Mouse (Mus musculus) liver, adult (tissue): Measurements from ENCODE around the gene Arhgap21.
A peak's percentile ranks its signal among the peaks of the same experiment; 100 is the strongest.

ENCODE experiments used
- GATA4 ChIP-seq: IDR thresholded peaks from 2 replicates; pipeline ENCODE4 v1.6.1; 2014; ENCODE audit warnings: mild to moderate bottlenecking, low read length; ENCODE audit not compliant: insufficient replicate concordance

The Arhgap21 gene

DNA sequence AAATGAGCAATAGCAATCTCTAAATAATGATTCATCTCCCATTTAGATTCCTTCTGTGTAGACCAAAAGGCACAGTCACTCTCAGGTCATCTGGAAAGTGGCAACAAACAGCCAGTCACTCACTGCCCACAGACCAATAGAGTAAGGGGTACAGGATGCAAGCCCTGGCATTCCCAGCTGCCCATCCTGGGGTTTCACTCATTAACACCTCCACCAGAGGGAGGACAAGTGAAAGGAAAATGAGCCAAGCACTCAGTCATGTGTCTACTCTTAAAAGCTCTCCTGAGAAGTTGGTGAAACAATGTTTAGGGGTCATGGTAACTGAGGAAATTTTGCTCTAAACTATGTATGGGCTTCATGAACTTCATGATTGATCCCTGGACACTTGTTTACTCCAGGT, 2.9 kb upstream of the Arhgap21 start:
- TF ChIP-seq GATA4: no peak

DNA sequence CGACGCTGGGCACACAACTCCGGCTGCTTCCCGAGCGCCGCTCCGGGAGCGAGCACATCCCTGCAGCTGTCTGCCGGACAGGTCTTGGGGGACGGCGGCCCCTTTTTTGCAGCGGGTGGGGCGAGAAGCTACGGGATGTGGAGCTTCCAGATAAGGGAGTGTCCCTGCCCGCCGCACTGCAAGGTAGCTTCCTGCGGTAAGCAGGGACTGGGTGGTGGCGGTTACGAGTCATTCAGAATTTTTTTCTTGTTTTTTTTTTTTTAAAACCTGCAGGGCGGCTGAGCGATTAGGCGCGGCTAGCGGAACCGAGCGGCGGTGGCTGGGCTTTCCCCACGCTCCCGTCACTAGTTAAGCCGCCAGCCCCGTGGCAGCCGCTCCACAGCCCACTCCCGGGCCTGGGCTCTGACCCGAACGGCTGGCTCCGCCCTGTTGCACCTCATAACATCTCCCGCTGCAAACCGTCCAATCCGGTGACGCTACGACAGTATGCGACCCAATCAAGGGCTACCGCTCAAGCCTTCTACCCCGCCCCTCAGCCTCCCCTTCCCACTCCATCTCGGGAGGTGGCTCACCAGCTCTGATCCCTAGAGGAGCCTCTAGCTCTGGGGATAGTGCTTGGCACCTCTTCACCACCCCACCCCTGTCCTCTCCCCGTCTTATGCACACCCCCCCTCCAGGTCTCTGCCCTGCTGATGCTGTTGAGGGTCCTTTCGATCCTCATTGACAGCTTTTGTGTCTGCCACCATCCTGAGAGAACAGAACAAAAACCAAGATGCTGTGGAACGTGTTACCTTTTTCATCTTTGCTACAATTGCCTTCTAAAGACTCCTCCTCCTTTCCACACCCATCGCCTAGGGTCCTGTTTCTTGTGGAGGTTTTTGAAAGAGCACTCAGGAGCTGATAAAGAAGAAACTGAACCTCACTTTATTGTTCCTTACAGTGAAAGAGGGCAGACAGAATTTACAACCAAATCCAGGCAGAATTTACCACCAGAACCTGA, 820 bp upstream of the Arhgap21 start:
- peak; percentile 9; the same call in 1 of the 2 replicates for TF ChIP-seq GATA4

DNA sequence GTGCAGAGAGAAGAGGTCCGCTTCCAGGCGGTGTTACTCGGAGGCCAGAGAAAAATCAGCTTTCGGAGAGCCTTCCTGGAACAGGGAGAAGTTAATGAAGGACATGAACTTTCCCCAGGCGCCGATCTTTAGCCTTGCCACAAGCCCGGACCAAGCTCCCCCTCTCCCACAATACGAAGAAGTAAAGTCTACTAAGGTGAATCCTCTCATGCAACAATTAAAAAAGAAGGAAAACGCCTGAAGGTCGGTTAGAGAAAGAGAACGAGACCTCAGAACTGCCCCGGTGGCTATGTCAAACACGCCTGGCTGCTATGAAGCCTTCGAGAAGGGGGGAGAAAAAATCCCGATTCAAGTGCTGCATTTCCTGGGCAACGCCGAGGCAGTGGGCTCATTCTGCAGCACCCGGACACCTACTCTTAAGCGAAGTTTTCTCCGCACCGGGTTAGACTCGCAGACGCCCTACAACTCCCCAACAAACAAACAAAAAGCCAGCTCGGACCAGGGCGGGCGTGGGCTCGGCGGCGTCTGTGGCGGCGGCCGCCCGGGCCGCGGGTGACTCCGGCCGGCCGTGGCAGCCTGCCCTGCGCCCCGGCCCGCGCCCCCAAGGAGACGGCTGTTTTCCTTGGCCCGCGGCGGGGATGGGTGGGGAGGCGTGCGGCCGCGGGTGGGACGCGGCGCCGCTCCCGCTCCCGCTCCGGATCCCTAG, 882 bp downstream of the Arhgap21 start:
- no peak for TF ChIP-seq GATA4

GRCm38 (mm10) chr2:20967101-20967645, 1.5 kb downstream of the Arhgap21 start:
- no peak for TF ChIP-seq GATA4

DNA sequence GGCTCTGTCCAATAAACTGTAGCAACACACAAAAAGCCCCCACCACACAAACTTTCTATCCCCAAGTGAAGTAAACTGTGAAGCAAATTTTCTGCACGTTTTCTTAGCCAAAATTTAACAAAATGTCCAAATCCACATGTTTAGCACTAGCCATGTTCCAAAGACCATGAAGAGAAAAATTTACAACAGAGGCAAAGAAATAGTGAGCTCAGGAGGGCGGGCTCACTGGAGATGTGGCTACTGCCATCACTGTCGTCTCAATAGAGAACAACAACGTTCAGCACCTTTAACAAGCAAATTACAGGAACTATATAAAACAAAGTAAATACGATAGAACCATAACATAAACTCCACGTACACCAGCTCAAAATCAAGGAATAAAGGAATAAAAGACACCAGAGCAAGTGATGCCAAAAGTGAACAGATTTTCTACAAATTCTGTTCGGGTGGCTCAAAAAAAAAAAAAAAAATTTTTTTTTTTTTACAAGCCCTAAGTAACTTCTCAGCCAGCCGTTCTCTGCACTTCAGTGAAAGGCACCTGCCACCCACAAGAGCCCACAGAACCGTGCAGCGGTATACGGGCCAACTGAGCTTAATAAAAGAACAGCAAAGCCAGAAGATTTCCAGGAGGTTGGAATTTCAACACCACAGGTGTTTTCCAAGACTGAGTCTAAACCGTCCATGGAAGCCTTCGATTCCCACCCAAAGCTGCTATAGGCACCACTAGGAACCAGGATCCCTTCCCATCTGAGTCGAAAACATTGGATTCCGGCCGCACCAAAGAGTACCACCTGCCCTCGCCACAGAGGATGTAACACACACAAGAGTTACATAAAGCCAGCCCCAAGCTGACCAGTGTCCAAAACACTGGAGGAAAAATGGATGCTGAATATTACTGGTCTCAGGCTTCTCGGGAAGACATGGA, 2.2 kb downstream of the Arhgap21 start:
- no peak for TF ChIP-seq GATA4

DNA sequence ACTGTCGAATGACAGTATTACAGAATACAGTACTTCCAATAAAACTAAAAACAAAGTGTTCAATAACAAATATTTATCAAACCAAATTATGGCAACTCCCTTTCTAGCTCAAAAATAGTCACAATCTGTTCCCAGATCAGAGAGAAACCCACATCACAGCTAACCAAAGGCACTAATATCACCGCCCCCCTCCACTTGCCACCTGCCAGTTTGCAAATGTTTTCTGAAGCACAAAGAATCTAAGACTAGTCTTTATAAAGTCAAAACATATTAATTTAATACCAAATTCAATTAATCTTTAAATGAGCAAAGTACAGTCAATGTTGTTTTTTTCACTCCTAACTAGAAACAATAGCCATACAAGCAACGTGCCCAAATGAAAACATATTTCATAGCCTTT, 3.3 kb downstream of the Arhgap21 start:
- no peak for TF ChIP-seq GATA4

DNA sequence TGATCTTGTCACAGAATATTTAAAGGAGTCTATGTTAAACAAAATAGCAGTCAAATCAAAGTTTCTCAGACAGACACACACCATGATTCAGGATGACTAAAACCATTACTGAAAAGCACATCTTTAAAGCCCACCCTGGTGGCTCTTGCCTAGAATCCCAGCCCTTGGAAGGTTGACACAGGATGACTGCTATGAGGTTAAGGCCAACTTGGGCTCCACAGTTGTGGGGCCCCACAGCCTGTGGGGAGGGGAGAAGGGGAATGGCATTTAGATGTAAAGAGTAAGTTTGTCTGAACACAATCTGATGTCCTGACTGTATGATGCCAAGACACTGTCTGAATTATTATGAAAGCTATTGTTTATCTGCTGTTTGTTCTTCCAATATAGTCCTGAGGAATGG, 4.2 kb downstream of the Arhgap21 start:
- TF ChIP-seq GATA4: no peak

DNA sequence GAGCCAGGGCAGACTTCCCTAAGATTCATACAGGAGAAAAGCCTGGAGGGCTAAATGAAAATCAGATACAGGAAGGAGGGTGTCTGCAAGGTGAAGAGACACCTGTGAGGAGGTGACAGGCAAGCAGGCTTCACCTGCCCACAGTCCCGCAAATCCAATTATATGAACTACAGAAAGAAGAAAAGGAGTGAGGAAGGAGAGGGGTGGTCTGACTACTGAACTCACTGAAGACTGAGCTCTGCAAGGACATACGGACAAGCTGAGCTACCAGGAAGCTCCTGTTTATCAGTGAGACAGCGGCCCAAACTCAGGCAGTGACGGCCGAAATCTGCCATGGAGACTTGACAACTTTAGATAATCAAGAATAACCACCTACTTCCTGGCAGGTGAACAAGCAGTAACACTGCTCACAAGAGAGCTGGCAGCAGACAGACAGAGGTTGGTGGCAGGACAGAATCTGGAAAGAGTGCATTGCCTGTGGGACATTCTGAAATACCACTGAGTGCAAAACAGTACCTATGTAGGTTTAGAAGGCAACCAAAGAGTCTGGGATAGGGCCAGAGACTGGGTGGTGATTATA, 5.4 kb downstream of the Arhgap21 start:
- no peak for TF ChIP-seq GATA4

DNA sequence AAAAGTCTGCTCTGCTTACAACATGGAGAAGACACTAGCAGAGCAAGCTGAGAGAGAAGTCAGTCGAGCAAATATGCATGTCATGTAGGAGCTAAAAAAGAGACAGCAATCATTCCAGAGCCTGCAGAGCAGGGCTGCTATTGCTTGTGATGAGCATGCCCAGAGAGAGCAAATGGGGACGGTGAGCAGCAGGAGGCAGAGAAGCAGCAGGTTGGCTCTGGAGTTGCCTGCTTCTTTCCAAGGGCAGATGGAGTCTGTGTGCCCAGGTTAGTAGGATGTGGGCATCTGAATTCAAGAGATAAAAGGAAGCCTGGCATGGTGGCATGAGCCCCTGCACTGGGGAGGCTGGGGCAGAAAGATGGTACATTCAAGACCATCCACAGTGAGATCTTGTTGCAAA, 6.4 kb downstream of the Arhgap21 start:
- no peak for TF ChIP-seq GATA4

GRCm38 (mm10) chr2:20961825-20962224, 6.9 kb downstream of the Arhgap21 start:
- no peak for TF ChIP-seq GATA4

- TF ChIP-seq GATA4: no peak
Observed at GRCm38 (mm10) chr2:20961295-20961694, 7.4 kb downstream of the Arhgap21 start.

GRCm38 (mm10) chr2:20960668-20961035, 8.0 kb downstream of the Arhgap21 start:
- no peak for TF ChIP-seq GATA4

GRCm38 (mm10) chr2:20959906-20960667, 8.6 kb downstream of the Arhgap21 start:
- TF ChIP-seq GATA4: no peak

GRCm38 (mm10) chr2:20959045-20959444, 9.6 kb downstream of the Arhgap21 start:
- TF ChIP-seq GATA4: no peak
